Mouse (Mus musculus): ENCODE data around the gene Gtf2h1. TPM values are rescaled to one million over a fixed set of nuclear protein-coding genes. Genes with fewer than 3 reads are reported as not detected.

The Gtf2h1 gene
- polyA plus RNA-seq, 1 experiment from 2014 or later = 51.5 TPM

DNA sequence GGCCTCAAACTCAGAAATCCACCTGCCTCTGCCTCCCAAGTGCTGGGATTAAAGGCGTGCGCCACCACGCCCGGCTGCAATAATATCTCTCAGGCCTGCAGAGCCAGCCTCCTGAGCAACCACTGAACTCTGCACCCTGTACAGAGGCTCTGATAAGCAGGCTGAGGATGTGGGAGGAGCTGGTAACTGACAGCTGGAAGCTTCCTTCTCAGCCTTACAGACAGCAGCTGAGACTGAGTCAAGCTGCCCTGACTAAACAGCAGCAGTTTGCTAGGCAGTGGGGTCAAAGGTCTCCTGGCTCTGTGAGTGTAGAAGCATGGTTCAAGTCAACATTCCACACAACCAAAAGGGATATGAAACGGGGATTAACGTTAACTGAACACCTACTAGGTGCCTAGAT lies 37.4 kb downstream of the Gtf2h1 start:
- no peak overlapping the region for H3K27ac ChIP-seq (replicated peaks)
- H3K9me3 ChIP-seq = no peaks in the 10 kb centered on the region
- no peaks in the 10 kb centered on the region for H3K27me3 ChIP-seq
- H3K4me3 ChIP-seq = no peak overlapping the region
- ATAC-seq (replicated peaks) = no peak
- no peak overlapping the region for H3K4me2 ChIP-seq (replicated peaks)
- no peak overlapping the region for H3K9ac ChIP-seq (replicated peaks)
- 83% methylated on average over 6 of the region's 6 CpGs for WGBS
- H3K36me3 ChIP-seq = no peaks in the 10 kb centered on the region
- peaks cover 9% of the 10 kb centered on the region for H3K4me1 ChIP-seq

DNA sequence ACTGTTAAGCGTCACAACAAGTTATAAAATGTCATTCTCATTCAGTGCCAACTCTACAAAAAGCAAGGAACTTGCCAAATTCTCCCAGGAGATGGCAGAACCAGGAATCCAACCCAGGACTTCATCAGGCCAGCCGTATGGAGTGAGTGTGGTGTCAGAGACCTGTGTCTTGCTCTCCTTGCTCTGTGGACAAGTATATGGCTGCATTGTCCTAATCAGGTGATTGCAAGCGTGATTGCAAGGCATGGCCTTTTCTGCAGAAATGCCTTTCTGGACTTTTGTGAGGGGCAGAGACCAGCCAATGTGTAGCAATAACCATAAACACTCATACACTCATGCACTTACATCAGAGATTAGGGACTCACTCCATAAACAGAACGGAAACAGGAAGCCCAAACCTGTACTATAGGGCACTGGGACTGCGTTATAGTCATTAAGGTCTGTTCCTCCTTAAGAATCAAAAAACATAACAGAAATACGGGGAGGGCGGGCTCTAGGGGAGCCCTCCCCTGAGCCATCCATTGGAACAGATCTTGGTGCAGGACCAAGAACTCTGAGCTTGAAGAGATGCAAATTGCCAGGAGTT lies 37.9 kb downstream of the Gtf2h1 start:
- no peak overlapping the region for H3K27ac ChIP-seq (replicated peaks)
- no peaks in the 10 kb centered on the region for H3K36me3 ChIP-seq
- H3K9ac ChIP-seq (replicated peaks) = no peak overlapping the region
- peaks cover 14% of the 10 kb centered on the region for H3K4me1 ChIP-seq
- no peaks in the 10 kb centered on the region for H3K9me3 ChIP-seq
- no peak overlapping the region for H3K4me2 ChIP-seq (replicated peaks)
- 88% methylated on average over 7 of the region's 7 CpGs for WGBS
- H3K27me3 ChIP-seq = no peaks in the 10 kb centered on the region
- no peak for ATAC-seq (replicated peaks)
- H3K4me3 ChIP-seq = no peak overlapping the region

DNA sequence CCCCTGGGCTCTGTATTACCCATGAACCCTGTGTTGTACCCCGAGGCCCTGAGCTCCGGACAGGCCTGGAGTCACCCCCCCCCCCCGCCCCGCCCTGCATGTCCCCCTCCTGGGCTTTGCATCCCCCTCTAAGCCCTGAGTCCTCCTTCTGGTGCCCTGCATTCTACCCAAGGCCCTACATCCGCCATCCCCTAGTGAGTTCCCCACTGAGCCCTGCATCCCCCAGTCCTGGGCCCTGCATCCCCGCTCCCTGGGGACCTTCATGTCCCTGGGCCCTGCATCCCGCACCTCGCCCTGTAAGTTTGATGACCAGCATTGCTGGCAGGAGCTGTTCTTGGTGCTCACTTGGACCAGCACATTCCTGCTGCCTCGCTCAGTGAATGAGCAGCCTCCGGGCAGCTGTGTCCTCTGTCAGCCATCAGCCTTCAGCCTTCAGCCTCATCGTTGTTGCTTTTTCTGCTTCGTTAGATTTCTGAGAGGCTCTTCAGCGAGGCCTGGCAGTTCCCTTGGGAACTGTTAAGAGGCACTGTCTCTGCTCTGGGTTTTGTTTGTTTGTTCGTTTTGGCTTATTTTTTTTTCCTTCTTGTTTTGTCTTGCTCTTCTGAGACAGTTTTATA lies 39.2 kb downstream of the Gtf2h1 start:
- 24% methylated on average over 14 of the region's 14 CpGs for WGBS
- Histone ChIP-seq H3K4me2 (replicated peaks) (no peak overlapping the region), H3K4me1 (peaks cover 23% of the 10 kb centered on the region), H3K27me3 (no peaks in the 10 kb centered on the region), H3K36me3 (no peaks in the 10 kb centered on the region), H3K9me3 (no peaks in the 10 kb centered on the region), H3K9ac (replicated peaks) (no peak overlapping the region), H3K27ac (replicated peaks) (no peak overlapping the region), H3K4me3 (no peak overlapping the region)
- no peak for ATAC-seq (replicated peaks)

DNA sequence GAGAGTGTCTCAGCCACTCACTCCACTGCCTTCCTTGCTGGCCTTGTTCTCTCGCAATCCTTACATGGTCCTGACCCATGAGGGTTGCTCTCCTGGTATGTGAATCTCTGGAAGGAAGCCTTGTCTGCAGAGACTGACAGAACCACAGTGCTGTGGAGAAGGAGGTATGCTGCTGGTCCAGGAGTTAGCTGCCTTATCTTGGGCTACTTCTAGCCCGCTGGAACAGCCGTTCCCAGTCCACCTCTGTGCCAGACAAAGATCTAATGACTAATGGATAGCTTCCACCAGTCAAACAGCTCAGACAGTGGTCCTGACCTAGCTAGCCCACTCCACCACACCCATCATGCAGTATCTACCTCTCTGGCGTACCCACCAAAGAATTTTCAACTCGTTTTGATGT lies 40.5 kb downstream of the Gtf2h1 start:
- Histone ChIP-seq H3K27ac (replicated peaks) (no peak overlapping the region), H3K9me3 (no peaks in the 10 kb centered on the region), H3K4me3 (no peak overlapping the region), H3K9ac (replicated peaks) (no peak overlapping the region), H3K4me2 (replicated peaks) (no peak overlapping the region), H3K27me3 (no peaks in the 10 kb centered on the region), H3K36me3 (no peaks in the 10 kb centered on the region), H3K4me1 (peaks cover 23% of the 10 kb centered on the region)
- no peak for ATAC-seq (replicated peaks)
- WGBS = 90% methylated on average over 5 of the region's 5 CpGs

DNA sequence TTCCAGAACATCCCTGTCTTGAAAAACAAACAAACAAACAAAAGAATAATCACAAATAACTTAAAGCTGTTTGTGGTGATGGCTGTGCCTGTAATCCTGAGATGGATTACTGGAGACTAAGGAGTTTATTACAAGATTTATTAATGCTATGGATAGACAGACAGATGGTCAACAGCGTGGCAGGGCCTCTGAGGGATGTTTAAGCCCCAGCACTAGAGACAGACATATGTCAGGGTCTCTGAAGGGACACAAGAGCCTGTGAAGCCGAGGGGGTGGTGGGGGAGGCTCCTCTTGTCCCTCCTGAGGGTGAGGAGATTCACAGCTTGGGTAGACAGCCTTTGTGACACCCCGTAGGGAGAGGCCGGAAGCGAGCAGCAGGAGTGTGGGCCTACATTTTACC lies 41.2 kb downstream of the Gtf2h1 start:
- 48% methylated on average over 5 of the region's 5 CpGs for WGBS
- no peak for ATAC-seq (replicated peaks)
- Histone ChIP-seq H3K9ac (replicated peaks) (no peak overlapping the region), H3K4me3 (no peak overlapping the region), H3K27me3 (no peaks in the 10 kb centered on the region), H3K36me3 (no peaks in the 10 kb centered on the region), H3K27ac (replicated peaks) (no peak overlapping the region), H3K4me1 (peaks cover 23% of the 10 kb centered on the region), H3K9me3 (no peaks in the 10 kb centered on the region), H3K4me2 (replicated peaks) (no peak overlapping the region)

DNA sequence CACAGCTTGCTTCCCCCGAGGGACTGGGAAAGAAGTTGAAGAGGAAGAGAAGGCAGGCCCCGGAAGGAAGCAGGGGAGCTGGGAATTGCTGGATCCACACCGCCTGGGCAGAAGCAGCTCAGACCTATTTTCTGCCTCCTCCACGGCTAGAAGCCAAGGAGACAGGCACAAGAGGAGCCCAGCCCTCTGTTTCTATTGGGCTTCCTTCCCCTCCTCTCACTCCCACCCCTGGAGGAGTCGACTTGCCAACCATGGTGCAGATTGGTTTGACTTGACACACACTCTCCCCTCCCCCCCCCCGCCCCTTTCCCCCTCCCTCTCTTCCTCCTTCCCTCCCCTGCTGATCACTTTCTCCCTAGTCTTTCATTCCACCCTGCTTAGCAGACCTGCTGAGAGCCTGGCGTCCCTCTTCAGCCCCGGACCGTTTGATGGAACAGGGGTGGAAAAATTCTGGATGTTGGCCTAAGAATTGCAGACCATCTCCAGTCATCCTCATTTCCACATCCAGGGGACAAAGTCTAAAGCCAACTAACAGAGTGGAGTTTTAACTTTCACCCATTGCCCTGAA lies 42.3 kb downstream of the Gtf2h1 start:
- ATAC-seq (replicated peaks) = peak; percentile 72

DNA sequence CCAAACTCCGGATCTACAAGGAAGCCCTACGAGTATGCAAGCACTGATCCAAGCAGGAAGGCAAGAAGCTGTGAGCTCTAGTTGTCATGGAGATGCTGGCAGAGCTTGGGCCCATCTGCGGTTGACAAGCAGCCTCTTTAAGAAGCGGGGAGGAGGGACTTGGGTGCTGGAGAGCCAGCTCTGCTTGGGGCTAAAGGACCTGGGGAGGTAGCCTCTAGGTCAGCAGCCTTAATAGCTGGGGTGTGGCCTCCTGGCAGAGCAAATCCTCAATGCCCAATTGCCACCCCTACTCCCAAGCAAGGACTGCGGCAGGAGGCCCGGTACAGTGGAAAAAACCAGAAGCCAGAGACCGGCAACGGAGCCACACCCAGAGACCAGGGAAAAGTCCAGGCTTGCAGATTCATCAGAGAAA lies 43.0 kb downstream of the Gtf2h1 start:
- H3K9me3 ChIP-seq = no peaks in the 10 kb centered on the region
- H3K27ac ChIP-seq (replicated peaks) = peak overlapping the region; percentile 81
- H3K9ac ChIP-seq (replicated peaks) = no peak overlapping the region
- no peaks in the 10 kb centered on the region for H3K27me3 ChIP-seq
- 0 out of 2 replicates have a peak overlapping the region, but pooled peaks have one; percentile 14 for H3K4me3 ChIP-seq
- H3K4me1 ChIP-seq = peaks cover 23% of the 10 kb centered on the region
- H3K36me3 ChIP-seq = no peaks in the 10 kb centered on the region
- 9% methylated on average over 8 of the region's 8 CpGs for WGBS
- peak overlapping the region; percentile 31 for H3K4me2 ChIP-seq (replicated peaks)
- ATAC-seq (replicated peaks) = peak; percentile 87

More for the DNA sequence above, 42.3 kb downstream of the Gtf2h1 start:
- 2% methylated on average over 8 of the region's 9 CpGs for WGBS
- Histone ChIP-seq H3K27me3 (no peaks in the 10 kb centered on the region), H3K36me3 (no peaks in the 10 kb centered on the region), H3K9me3 (no peaks in the 10 kb centered on the region), H3K9ac (replicated peaks) (0 out of 2 replicates have a peak overlapping the region, but pooled peaks have one; percentile 10), H3K4me3 (no peak overlapping the region), H3K4me2 (replicated peaks) (peak overlapping the region; percentile 31), H3K27ac (replicated peaks) (peak overlapping the region; percentile 81), H3K4me1 (peaks cover 23% of the 10 kb centered on the region)

DNA sequence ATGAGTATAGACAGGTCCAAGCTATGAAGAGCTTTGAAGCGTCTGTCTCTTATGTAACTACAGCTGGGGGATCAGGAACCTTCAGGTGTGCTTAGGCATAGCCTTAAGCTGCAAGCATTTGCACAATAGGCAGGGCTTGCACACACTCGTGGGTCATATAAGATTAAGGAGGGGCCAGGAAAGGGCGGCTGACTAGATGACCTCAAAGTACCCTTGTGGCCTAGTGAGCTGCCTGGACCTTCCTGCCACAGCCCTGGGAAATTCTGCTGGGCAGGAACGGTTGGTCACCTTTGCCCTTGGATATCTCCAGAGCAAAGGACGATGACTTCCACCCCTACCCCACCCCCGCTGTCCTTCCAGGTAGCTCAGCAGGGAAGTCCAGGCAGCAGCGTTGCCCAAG lies 43.5 kb downstream of the Gtf2h1 start:
- no peak for ATAC-seq (replicated peaks)
- Histone ChIP-seq H3K4me1 (peaks cover 23% of the 10 kb centered on the region), H3K9ac (replicated peaks) (no peak overlapping the region), H3K4me2 (replicated peaks) (peak overlapping the region; percentile 31; the same call in 1 of the 2 replicates), H3K27ac (replicated peaks) (peak overlapping the region; percentile 81), H3K27me3 (no peaks in the 10 kb centered on the region), H3K4me3 (no peak overlapping the region), H3K36me3 (no peaks in the 10 kb centered on the region), H3K9me3 (no peaks in the 10 kb centered on the region)
- WGBS = 46% methylated on average over 7 of the region's 7 CpGs

DNA sequence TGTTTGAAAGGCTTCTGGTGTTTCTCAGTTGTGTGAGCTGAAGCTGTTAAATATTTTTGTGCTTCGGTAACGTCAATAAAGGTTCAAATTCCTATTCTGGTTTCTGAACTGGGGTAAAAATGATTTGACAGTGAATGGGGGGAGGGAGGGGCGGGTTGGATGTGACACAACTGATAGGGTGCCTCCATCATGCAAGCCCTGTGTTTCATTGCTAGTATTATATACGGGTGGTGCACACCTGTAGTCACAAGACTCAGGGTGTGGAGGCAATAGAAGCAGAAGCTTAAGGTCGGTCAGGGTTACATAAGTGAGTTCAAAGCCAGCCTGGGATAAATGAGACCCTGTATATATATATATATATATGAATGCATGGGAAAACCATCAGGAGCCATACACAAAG lies 44.0 kb downstream of the Gtf2h1 start:
- Histone ChIP-seq H3K4me3 (no peak overlapping the region), H3K27me3 (no peaks in the 10 kb centered on the region), H3K4me2 (replicated peaks) (no peak overlapping the region), H3K4me1 (peaks cover 23% of the 10 kb centered on the region), H3K36me3 (no peaks in the 10 kb centered on the region), H3K9me3 (no peaks in the 10 kb centered on the region), H3K9ac (replicated peaks) (no peak overlapping the region), H3K27ac (replicated peaks) (no peak overlapping the region)
- no peak for ATAC-seq (replicated peaks)
- 74% methylated on average over 5 of the region's 5 CpGs for WGBS

DNA sequence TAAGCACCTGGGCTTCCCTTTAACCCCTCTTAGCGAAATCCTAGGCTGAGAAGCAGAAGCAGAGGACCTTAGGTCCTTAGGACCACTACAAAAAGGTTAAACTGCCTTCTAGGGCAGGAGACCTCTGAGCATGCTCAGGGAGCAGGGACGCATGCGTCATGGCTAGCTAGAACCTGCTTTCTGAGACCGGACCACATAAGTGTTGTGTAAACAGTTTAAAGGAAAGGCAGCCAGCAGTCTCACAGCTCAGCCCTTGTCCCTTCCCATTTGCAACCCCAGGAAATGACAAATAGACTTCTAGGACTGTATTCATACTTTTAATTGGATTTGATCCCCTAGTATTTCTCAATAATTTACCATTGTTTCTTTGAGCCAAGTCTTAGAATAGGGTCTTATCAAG lies 44.4 kb downstream of the Gtf2h1 start:
- no peak for ATAC-seq (replicated peaks)
- Histone ChIP-seq H3K4me2 (replicated peaks) (no peak overlapping the region), H3K4me1 (peaks cover 27% of the 10 kb centered on the region), H3K36me3 (no peaks in the 10 kb centered on the region), H3K9ac (replicated peaks) (no peak overlapping the region), H3K27ac (replicated peaks) (no peak overlapping the region), H3K9me3 (no peaks in the 10 kb centered on the region), H3K4me3 (no peak overlapping the region), H3K27me3 (no peaks in the 10 kb centered on the region)
- 51% methylated on average over 4 of the region's 4 CpGs for WGBS

DNA sequence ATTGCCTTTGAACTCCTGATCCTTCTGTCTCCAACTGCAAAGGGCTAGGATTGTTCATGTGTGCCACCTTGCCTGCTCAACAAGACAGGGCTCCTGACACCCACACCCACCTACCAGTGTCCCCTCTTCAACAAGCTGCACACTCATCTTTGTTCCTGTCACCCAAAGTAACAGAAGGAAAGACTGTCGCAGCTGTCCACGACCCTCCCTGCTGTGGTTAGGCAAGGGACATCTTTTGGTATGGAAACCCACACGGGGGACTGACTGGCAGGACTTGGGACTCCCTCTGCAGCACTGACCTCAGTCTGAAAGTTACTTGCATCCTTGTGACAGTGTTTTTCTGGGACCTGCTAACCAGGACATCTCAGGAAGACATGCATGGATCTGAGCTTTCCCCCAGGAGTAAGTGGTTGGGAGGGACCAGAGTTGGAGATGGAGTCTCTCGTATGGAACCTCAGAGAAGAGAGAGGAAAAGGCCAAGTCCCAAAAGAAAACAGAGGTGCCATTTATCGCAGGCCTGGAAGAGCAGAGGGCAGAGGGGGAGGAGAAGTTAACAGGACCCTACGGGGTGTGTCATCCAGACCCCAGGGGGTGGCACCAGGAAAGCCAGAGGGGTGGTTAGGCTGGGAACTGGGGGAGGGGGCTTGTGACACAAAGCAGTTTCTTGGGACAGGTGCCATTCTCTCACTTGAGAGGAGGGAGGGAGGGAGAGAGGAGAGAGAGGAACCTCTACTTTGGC lies 45.1 kb downstream of the Gtf2h1 start, which contains the start of gene Ldha:
Ldha (plus strand) TSS at position 689 of the 739 bp plus-strand sequence.
- Histone ChIP-seq H3K4me2 (replicated peaks) (no peak within 1 kb of the TSS), H3K36me3 (no peaks in the 10 kb centered on the region), H3K4me1 (peaks cover 26% of the 10 kb centered on the region), H3K27me3 (no peaks in the 10 kb centered on the region), H3K4me3 (no peak within 1 kb of the TSS), H3K9ac (replicated peaks) (no peak within 1 kb of the TSS), H3K9me3 (no peaks in the 10 kb centered on the region), H3K27ac (replicated peaks) (no peak within 1 kb of the TSS)
- ATAC-seq (replicated peaks) = no peak
- 25% methylated on average over 6 of the region's 6 CpGs for WGBS

DNA sequence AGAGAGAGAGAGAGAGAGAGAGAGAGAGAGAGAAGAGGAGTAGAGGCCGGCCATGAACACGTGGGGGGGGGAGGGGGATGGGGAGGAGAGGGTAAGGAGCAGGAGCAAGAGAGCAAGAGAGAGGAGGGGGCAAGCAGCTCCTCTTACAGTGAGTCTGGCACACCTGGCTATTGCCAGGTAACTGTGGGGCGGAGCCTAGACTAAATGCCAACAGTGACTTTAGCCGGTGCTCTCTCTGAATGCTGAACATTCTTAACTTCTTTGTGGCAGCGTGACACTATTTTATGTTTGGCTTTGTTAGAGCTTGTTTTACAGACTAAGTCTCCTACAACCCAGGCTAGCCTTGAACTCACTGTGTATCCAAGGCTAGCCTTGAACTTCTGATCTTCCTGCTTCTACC lies 46.4 kb downstream of the Gtf2h1 start:
- no peaks in the 10 kb centered on the region for H3K9me3 ChIP-seq

More for the DNA sequence above, 46.4 kb downstream of the Gtf2h1 start:
- H3K4me2 ChIP-seq (replicated peaks) = no peak overlapping the region
- no peaks in the 10 kb centered on the region for H3K36me3 ChIP-seq
- no peak overlapping the region for H3K4me3 ChIP-seq
- H3K9ac ChIP-seq (replicated peaks) = no peak overlapping the region
- H3K27me3 ChIP-seq = no peaks in the 10 kb centered on the region
- ATAC-seq (replicated peaks) = no peak
- 28% methylated on average over 5 of the region's 5 CpGs for WGBS
- H3K4me1 ChIP-seq = peaks cover 36% of the 10 kb centered on the region
- H3K27ac ChIP-seq (replicated peaks) = no peak overlapping the region
